Mouse (Mus musculus): Measurements from ENCODE around the gene Skint3. TPM values are rescaled to one million over a fixed set of nuclear protein-coding genes. Genes with fewer than 3 reads are reported as not detected.
"Not testable (repeated sequence)": the region's sequence is repeated elsewhere in the genome, so short reads cannot be mapped to it uniquely, and the experiment has no call there.

The Skint3 gene
- polyA plus RNA-seq, 1 experiment = 0.06 TPM

GRCm38 (mm10) chr4:112302855-112303509, 70.9 kb downstream of the Skint3 start:
- DNase-seq = no peak
- Histone ChIP-seq H3K4me3 (ENCODE audit: insufficient read depth, low read depth, low read length) (no peak overlapping the region), H3K27ac (ENCODE audit: insufficient read depth, low read depth, low read length) (no peak overlapping the region), H3K27me3 (replicated peaks; ENCODE audit: control insufficient read depth, insufficient read depth, low read length) (no peaks in the 10 kb centered on the region), H3K4me1 (ENCODE audit: control insufficient read depth, insufficient read depth, low read length) (no peaks in the 10 kb centered on the region), H3K36me3 (ENCODE audit: control insufficient read depth, insufficient read depth, low read length) (no peaks in the 10 kb centered on the region)
- WGBS = 62% methylated on average over 3 of the region's 3 CpGs
- TF ChIP-seq POLR2A (IDR thresholded peaks at IDR 0.05; ENCODE audit: low read depth, low read length) (no peak), CTCF (conservative IDR thresholded peaks at IDR 0.05; ENCODE audit: insufficient read depth, insufficient read length, low read depth, low read length) (no peak)

GRCm38 (mm10) chr4:112349111-112349510, 117.1 kb downstream of the Skint3 start:
- 91% methylated on average over 17 of the region's 17 CpGs for WGBS
- not testable (repeated sequence) for H3K4me3 ChIP-seq (ENCODE audit: insufficient read depth, low read depth, low read length); H3K27me3 ChIP-seq (replicated peaks; ENCODE audit: control insufficient read depth, insufficient read depth, low read length); DNase-seq; H3K27ac ChIP-seq (ENCODE audit: insufficient read depth, low read depth, low read length); H3K36me3 ChIP-seq (ENCODE audit: control insufficient read depth, insufficient read depth, low read length); H3K4me1 ChIP-seq (ENCODE audit: control insufficient read depth, insufficient read depth, low read length)

Other genes with a start within 250 kb of the Skint3 start
- gene Skint1, start 226.0 kb upstream of the Skint3 start, polyA plus RNA-seq (2012; rRNA removed) = not detected in 2 replicates
- gene Skint4, start 160.2 kb upstream of the Skint3 start, polyA plus RNA-seq (2012; rRNA removed) = not detected in 2 replicates
- gene Skint9, start 201.7 kb downstream of the Skint3 start, polyA plus RNA-seq (2012; rRNA removed) = not detected in 2 replicates

Measured in kidney, adult 2 months (tissue).